Mouse (Mus musculus): ENCODE data around the gene Fam227a. TPM values are rescaled to one million over a fixed set of nuclear protein-coding genes. Genes with fewer than 3 reads are reported as not detected.

The Fam227a gene
- polyA plus RNA-seq, 1 experiment from 2014 or later = 1.1 TPM

DNA sequence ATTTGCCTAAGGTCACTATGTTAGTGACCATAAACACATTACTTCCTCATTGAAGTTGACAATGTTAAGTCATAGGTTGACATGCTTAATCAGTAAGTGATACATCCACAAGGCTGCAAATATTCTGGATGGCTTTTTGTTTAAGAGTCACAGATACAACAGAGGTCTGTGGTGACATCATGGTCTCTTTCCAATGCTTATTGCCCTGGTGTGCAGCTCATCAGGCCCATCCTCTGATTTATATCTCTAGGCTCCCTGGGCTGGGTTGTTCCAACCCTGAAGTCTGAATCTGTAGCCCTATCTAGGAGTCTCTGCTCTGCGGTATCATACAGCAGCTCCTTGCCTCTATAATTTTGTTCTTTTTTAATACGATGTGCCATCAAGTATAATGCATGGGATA, 81.8 kb downstream of the Fam227a start:
- H3K36me3 ChIP-seq (ENCODE audit: control insufficient read depth, insufficient read depth, low read length) = no peaks in the 10 kb centered on the region
- 95% methylated on average over 2 of the region's 2 CpGs for WGBS
- H3K4me1 ChIP-seq (ENCODE audit: control insufficient read depth, insufficient read depth, low read length) = no peaks in the 10 kb centered on the region
- H3K9ac ChIP-seq (ENCODE audit: low read length) = no peak overlapping the region
- H3K9me3 ChIP-seq (replicated peaks; ENCODE audit: control insufficient read depth, low read length) = no peaks in the 10 kb centered on the region
- no peak for ATAC-seq (ENCODE audit: insufficient read depth, low FRiP score)
- no peak overlapping the region for H3K4me3 ChIP-seq (replicated peaks; ENCODE audit: low read length)
- H3K4me2 ChIP-seq (ENCODE audit: low read depth, low read length) = no peak overlapping the region
- no peaks in the 10 kb centered on the region for H3K27me3 ChIP-seq (ENCODE audit: control insufficient read depth, insufficient read depth, low read length)
- no peak overlapping the region for H3K27ac ChIP-seq (ENCODE audit: low read length)

DNA sequence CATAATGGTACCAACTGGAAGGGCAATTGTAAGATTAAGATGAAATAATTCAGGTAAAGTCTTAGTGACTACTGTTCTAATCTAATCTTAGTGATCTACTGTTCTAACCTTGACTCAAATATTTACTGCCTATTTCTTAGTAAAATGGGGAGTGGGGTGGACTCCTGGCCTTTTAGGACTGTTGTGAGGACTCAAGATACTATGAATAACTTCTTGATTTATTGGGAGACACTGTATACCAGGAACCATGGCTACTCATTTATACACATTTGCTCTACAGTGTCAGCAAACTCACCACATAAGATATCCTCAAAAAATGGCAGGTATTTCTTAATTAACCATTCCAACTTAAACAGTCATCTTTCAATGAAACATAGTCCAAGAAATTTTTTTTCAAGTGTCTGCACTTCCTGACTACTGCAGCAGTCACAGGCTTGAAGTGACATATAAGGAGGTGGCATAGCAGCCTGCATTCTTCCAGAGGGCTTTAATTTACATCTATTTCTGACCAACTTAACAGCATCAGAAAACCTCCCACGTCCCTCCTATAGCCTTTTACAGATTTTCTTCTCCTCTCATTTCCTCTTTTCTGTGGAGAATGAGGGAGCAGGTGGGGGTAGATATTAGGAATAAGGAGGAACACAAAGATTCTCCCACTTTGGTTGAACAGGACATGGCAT, 83.1 kb downstream of the Fam227a start:
- ATAC-seq (ENCODE audit: insufficient read depth, low FRiP score) = no peak
- no peaks in the 10 kb centered on the region for H3K36me3 ChIP-seq (ENCODE audit: control insufficient read depth, insufficient read depth, low read length)
- H3K4me3 ChIP-seq (replicated peaks; ENCODE audit: low read length) = no peak overlapping the region
- no peaks in the 10 kb centered on the region for H3K27me3 ChIP-seq (ENCODE audit: control insufficient read depth, insufficient read depth, low read length)
- H3K9ac ChIP-seq (ENCODE audit: low read length) = no peak overlapping the region
- no peaks in the 10 kb centered on the region for H3K9me3 ChIP-seq (replicated peaks; ENCODE audit: control insufficient read depth, low read length)
- WGBS = 34% methylated on average over 1 of the region's 1 CpGs
- H3K4me2 ChIP-seq (ENCODE audit: low read depth, low read length) = no peak overlapping the region
- H3K4me1 ChIP-seq (ENCODE audit: control insufficient read depth, insufficient read depth, low read length) = no peaks in the 10 kb centered on the region
- no peak overlapping the region for H3K27ac ChIP-seq (ENCODE audit: low read length)

DNA sequence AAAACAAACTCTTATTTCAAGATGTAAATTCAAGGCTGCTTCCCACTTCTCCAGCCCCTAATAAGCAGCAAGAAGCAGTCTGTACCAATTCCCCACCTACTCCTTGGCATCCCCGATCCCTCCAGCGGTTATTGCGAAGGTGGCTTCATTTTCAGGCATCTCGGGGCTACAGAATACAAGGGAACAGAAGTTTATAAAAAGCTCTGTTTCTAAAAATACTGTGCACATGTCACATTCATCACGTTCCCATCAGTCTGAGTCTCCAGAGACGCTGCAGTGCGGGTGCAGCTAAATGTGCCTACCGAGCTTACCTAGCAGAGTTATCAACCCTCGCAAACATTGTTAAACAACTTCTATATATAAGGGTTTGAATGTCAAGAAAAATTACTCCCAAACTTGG, 96.3 kb downstream of the Fam227a start:
- 49% methylated on average over 9 of the region's 9 CpGs for WGBS
- Histone ChIP-seq H3K9ac (ENCODE audit: low read length) (no peak overlapping the region), H3K9me3 (replicated peaks; ENCODE audit: control insufficient read depth, low read length) (no peaks in the 10 kb centered on the region), H3K4me1 (ENCODE audit: control insufficient read depth, insufficient read depth, low read length) (no peaks in the 10 kb centered on the region), H3K4me2 (ENCODE audit: low read depth, low read length) (no peak overlapping the region), H3K27ac (ENCODE audit: low read length) (0 out of 2 replicates have a peak overlapping the region, but pooled peaks have one; percentile 5), H3K4me3 (replicated peaks; ENCODE audit: low read length) (no peak overlapping the region), H3K27me3 (ENCODE audit: control insufficient read depth, insufficient read depth, low read length) (no peaks in the 10 kb centered on the region), H3K36me3 (ENCODE audit: control insufficient read depth, insufficient read depth, low read length) (no peaks in the 10 kb centered on the region)
- ATAC-seq (ENCODE audit: insufficient read depth, low FRiP score) = no peak

DNA sequence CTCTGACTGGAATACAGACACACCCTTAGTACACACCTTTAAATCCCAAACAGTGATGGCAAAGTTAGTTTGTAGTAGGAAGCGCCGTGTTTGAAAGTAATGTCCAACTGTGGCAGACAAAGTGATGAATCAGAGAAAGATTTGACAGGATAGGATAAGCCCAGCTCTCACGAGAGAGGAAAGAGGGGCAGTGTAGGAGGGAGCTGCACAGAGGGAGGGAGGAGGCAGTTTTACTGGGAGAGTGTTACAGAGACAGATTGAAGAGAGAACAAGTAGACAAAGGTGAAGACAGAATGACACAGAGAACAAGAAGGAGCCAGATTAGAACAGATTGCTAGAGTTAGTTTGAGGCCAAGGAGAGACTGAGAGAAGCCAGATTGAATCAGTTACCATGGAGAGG, 99.1 kb downstream of the Fam227a start:
- Histone ChIP-seq H3K4me3 (replicated peaks; ENCODE audit: low read length) (no peak overlapping the region), H3K36me3 (ENCODE audit: control insufficient read depth, insufficient read depth, low read length) (no peaks in the 10 kb centered on the region), H3K27ac (ENCODE audit: low read length) (no peak overlapping the region), H3K4me2 (ENCODE audit: low read depth, low read length) (no peak overlapping the region), H3K27me3 (ENCODE audit: control insufficient read depth, insufficient read depth, low read length) (no peaks in the 10 kb centered on the region), H3K9me3 (replicated peaks; ENCODE audit: control insufficient read depth, low read length) (no peaks in the 10 kb centered on the region), H3K9ac (ENCODE audit: low read length) (no peak overlapping the region), H3K4me1 (ENCODE audit: control insufficient read depth, insufficient read depth, low read length) (no peaks in the 10 kb centered on the region)
- ATAC-seq (ENCODE audit: insufficient read depth, low FRiP score) = no peak
- WGBS = 34% methylated on average over 3 of the region's 3 CpGs

Small RNA genes within 50 kb of the gene (microRNA-seq; reads per million reads assigned to microRNA genes)
- not detected for gene Gm27903

Other genes starting within 250 kb of the Fam227a start
- gene Csnk1e, start 203.4 kb downstream of the Fam227a start, polyA plus RNA-seq (2015; fragmentation: Nextera tagmentation; extraction: Ambion mirVana) = 34.5 and 35.0 TPM in 2 replicates
- gene Kcnj4, start 153.7 kb downstream of the Fam227a start, polyA plus RNA-seq (2015; fragmentation: Nextera tagmentation; extraction: Ambion mirVana) = not detected in 2 replicates
- 109 and 111 TPM in 2 replicates for gene Kdelr3, start 142.5 kb downstream of the Fam227a start, polyA plus RNA-seq (2015; fragmentation: Nextera tagmentation; extraction: Ambion mirVana)
- 39.6 and 42.0 TPM in 2 replicates for gene Ddx17, start 112.2 kb downstream of the Fam227a start, polyA plus RNA-seq (2015; fragmentation: Nextera tagmentation; extraction: Ambion mirVana)
- 2.4 and 2.8 TPM in 2 replicates for gene Dmc1, start 53.8 kb downstream of the Fam227a start, polyA plus RNA-seq (2015; fragmentation: Nextera tagmentation; extraction: Ambion mirVana)
- gene Cby1, start 243 bp upstream of the Fam227a start, polyA plus RNA-seq (2015; fragmentation: Nextera tagmentation; extraction: Ambion mirVana) = 48.0 and 48.1 TPM in 2 replicates
- 231 and 236 TPM in 2 replicates for gene Tomm22, start 11.9 kb upstream of the Fam227a start, polyA plus RNA-seq (2015; fragmentation: Nextera tagmentation; extraction: Ambion mirVana)
- 16.1 and 16.6 TPM in 2 replicates for gene Josd1, start 29.0 kb upstream of the Fam227a start, polyA plus RNA-seq (2015; fragmentation: Nextera tagmentation; extraction: Ambion mirVana)
- gene Gtpbp1, start 31.9 kb upstream of the Fam227a start, polyA plus RNA-seq (2015; fragmentation: Nextera tagmentation; extraction: Ambion mirVana) = 24.0 and 24.6 TPM in 2 replicates
- gene Sun2, start 83.6 kb upstream of the Fam227a start, polyA plus RNA-seq (2015; fragmentation: Nextera tagmentation; extraction: Ambion mirVana) = 4.1 and 4.4 TPM in 2 replicates
- 48.4 and 51.2 TPM in 2 replicates for gene Dnal4, start 118.9 kb upstream of the Fam227a start, polyA plus RNA-seq (2015; fragmentation: Nextera tagmentation; extraction: Ambion mirVana)
- gene Nptxr, start 145.8 kb upstream of the Fam227a start, polyA plus RNA-seq (2015; fragmentation: Nextera tagmentation; extraction: Ambion mirVana) = 2.5 and 2.8 TPM in 2 replicates
- 0.19 TPM in 1 of 2 replicates, not detected in the other for gene Npcd, start 175.3 kb upstream of the Fam227a start, polyA plus RNA-seq (2015; fragmentation: Nextera tagmentation; extraction: Ambion mirVana)
- 75.6 and 77.2 TPM in 2 replicates for gene Cbx6, start 175.7 kb upstream of the Fam227a start, polyA plus RNA-seq (2015; fragmentation: Nextera tagmentation; extraction: Ambion mirVana)
- gene Apobec3, start 232.7 kb upstream of the Fam227a start, polyA plus RNA-seq (2015; fragmentation: Nextera tagmentation; extraction: Ambion mirVana) = 31.5 and 31.9 TPM in 2 replicates